Mouse (Mus musculus) limb, embryonic 12.5 days (tissue): ENCODE measurements around the gene Gm7271. TPM values are rescaled to one million over a fixed set of nuclear protein-coding genes. Genes with fewer than 3 reads are reported as not detected.

Experiments
- ATAC-seq: fragments of 200-750 bp; cut with Nextera tagmentation; 2 replicates; pipeline ENCODE4 v1.8.0; 2017; ENCODE audit warnings: low read depth, moderate TSS enrichment; ENCODE audit not compliant: insufficient number of reproducible peaks, insufficient read depth, low FRiP score, low TSS enrichment
- H3K27ac ChIP-seq: fragments of 300-500 bp; sonication (generic); 2 replicates; pipeline ENCODE4 v1.5.1; 2016; ENCODE audit warnings: mild to moderate bottlenecking, moderate library complexity
- H3K27me3 ChIP-seq: fragments of 300-500 bp; sonication (generic); 2 replicates; pipeline ENCODE4 v1.6.1; 2016; ENCODE audit warnings: mild to moderate bottlenecking, moderate library complexity
- H3K36me3 ChIP-seq: fragments of 300-500 bp; sonication (generic); 2 replicates; pipeline ENCODE4 v1.6.1; 2016; ENCODE audit warnings: mild to moderate bottlenecking, moderate library complexity
- H3K4me1 ChIP-seq: fragments of 300-500 bp; sonication (generic); replicated peaks from 2 replicates; pipeline ENCODE4 v1.6.1; 2016
- H3K4me2 ChIP-seq: fragments of 300-500 bp; sonication (generic); 2 replicates; pipeline ENCODE4 v1.6.1; 2016; ENCODE audit warnings: mild to moderate bottlenecking, moderate library complexity
- H3K4me3 ChIP-seq: fragments of 300-500 bp; sonication (generic); replicated peaks from 2 replicates; pipeline ENCODE4 v1.5.1; 2016; ENCODE audit warnings: mild to moderate bottlenecking
- H3K9ac ChIP-seq: fragments of 300-500 bp; sonication (generic); replicated peaks from 2 replicates; pipeline ENCODE4 v1.6.1; 2016; ENCODE audit warnings: mild to moderate bottlenecking, moderate library complexity
- H3K9me3 ChIP-seq: fragments of 300-500 bp; sonication (generic); 2 replicates; pipeline ENCODE4 v1.6.1; 2016; ENCODE audit warnings: mild to moderate bottlenecking, moderate library complexity
- WGBS: fragments of 180-500 bp; shearing (Covaris S2); methylation state at CpG from one replicate; pipeline ENCODE4 v1.1.7; 2016; 5-methylcytosine and 5-hydroxymethylcytosine counted together
- polyA plus RNA-seq: library from polyadenylated mRNA; unstranded; fragments of >200 nt; fragmentation: Nextera tagmentation; extraction: Ambion mirVana; gene quantifications from 2 replicates; pipeline ENCODE4 v1.2.1, GENCODE M21; 2016

Gene Gm7271
- not detected in 2 replicates for polyA plus RNA-seq

DNA sequence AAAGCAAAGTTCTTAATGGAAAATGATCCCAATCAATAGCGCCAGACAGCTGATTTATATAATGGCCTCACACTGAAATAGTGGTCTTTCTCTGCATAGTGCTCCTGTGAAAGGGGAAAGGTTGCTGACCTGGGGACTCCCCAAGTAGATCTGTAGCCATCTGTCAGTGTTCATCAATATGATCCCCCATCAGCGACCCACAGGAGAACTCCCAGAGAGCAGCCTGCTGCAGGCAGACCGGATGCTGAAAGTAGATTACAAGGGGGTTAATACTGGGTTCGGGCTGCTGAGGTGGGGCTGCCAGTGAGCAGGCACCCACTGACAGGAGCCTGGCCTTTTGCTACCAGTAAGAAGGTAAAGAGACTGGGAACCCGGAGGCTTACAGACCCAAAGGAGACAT is at the start of gene Gm7271:
Gm7271 (plus strand) TSS at position 230 of the 400 bp plus-strand sequence.
- no peak within 1 kb of the TSS for H3K4me2 ChIP-seq
- 54% methylated on average over 5 of the region's 5 CpGs for WGBS
- ATAC-seq = no peak

DNA sequence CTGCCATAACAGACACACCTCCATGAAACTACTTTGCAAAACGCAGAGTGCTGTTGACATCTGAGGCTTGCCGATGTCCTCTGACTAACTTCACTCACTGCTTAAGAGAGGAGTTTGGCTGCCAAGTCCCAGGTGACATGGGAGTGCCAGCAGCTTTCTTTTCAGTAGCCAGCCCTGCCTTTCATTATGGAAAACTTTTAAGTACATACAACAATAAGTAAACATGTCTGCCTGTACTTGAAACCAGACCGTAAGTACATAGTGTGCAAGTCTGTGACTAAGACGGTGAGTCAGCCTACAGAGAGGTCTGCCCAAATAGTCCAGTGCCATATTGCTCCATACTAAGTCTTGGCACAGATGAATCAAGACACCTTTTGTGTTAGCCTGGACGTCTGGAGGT is 46.7 kb upstream of the Gm7271 start:
- Histone ChIP-seq H3K27me3 (no peaks in the 10 kb centered on the region), H3K27ac (no peak overlapping the region), H3K4me3 (no peak overlapping the region), H3K9ac (no peak overlapping the region), H3K9me3 (0 out of 2 replicates have a peak, but pooled peaks cover 15% of the 10 kb centered on the region), H3K36me3 (no peaks in the 10 kb centered on the region), H3K4me1 (no peaks in the 10 kb centered on the region), H3K4me2 (no peak overlapping the region)
- ATAC-seq = no peak
- WGBS = 87% methylated on average over 5 of the region's 5 CpGs

More for the DNA sequence above, at the start of gene Gm7271:
- Histone ChIP-seq H3K27ac (no peak within 1 kb of the TSS), H3K27me3 (no peaks in the 10 kb centered on the region; the same call in 1 of the 2 replicates), H3K9ac (no peak within 1 kb of the TSS), H3K4me1 (no peaks in the 10 kb centered on the region), H3K4me3 (no peak within 1 kb of the TSS), H3K36me3 (no peaks in the 10 kb centered on the region), H3K9me3 (no peaks in the 10 kb centered on the region)

GRCm38 (mm10) chr5:76437696-76438095 is 46.1 kb upstream of the Gm7271 start:
- H3K9ac ChIP-seq = no peak overlapping the region
- no peak overlapping the region for H3K4me3 ChIP-seq
- 87% methylated on average over 8 of the region's 8 CpGs for WGBS
- ATAC-seq = no peak
- 0 out of 2 replicates have a peak, but pooled peaks cover 15% of the 10 kb centered on the region for H3K9me3 ChIP-seq
- H3K4me2 ChIP-seq = no peak overlapping the region
- no peaks in the 10 kb centered on the region for H3K27me3 ChIP-seq
- H3K27ac ChIP-seq = no peak overlapping the region
- H3K36me3 ChIP-seq = no peaks in the 10 kb centered on the region
- H3K4me1 ChIP-seq = no peaks in the 10 kb centered on the region

DNA sequence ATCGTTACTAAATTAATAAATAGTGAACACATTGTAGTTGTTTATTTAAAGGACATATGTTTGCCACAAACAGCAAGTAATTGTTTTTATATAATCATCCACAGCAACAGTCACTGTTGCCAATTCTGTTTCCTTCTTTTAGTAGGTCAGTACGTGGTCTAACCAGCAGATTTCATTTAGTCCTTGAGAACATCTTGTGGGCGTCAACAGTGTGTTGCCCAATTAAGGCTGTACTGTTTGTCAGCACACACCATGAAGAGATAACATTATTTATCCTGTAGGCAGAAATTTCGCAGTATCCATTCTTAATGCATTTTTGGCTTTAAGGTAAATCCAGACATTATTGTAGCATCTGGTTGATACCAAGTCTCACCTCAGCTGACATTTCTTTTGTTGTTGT is 42.4 kb upstream of the Gm7271 start:
- no peak overlapping the region for H3K9ac ChIP-seq
- H3K4me1 ChIP-seq = no peaks in the 10 kb centered on the region
- no peaks in the 10 kb centered on the region for H3K9me3 ChIP-seq
- no peak for ATAC-seq
- no peaks in the 10 kb centered on the region for H3K36me3 ChIP-seq
- H3K27ac ChIP-seq = no peak overlapping the region
- no peak overlapping the region for H3K4me2 ChIP-seq
- no peak overlapping the region for H3K4me3 ChIP-seq
- H3K27me3 ChIP-seq = no peaks in the 10 kb centered on the region
- 78% methylated on average over 4 of the region's 4 CpGs for WGBS

- H3K27me3 ChIP-seq = no peaks in the 10 kb centered on the region
- no peaks in the 10 kb centered on the region for H3K36me3 ChIP-seq
- no peak overlapping the region for H3K9ac ChIP-seq
- no peak overlapping the region for H3K4me2 ChIP-seq
- 83% methylated on average over 2 of the region's 2 CpGs for WGBS
- H3K4me3 ChIP-seq = no peak overlapping the region
- ATAC-seq = no peak
- no peak overlapping the region for H3K27ac ChIP-seq
- no peaks in the 10 kb centered on the region for H3K9me3 ChIP-seq
- H3K4me1 ChIP-seq = no peaks in the 10 kb centered on the region
Measured at GRCm38 (mm10) chr5:76474931-76475330, 8.9 kb upstream of the Gm7271 start.

- no peak for ATAC-seq
- Histone ChIP-seq H3K9me3 (no peaks in the 10 kb centered on the region), H3K9ac (no peak overlapping the region), H3K4me3 (no peak overlapping the region), H3K4me2 (no peak overlapping the region), H3K27ac (no peak overlapping the region), H3K36me3 (no peaks in the 10 kb centered on the region), H3K27me3 (no peaks in the 10 kb centered on the region; the same call in 1 of the 2 replicates), H3K4me1 (no peaks in the 10 kb centered on the region)
- 74% methylated on average over 4 of the region's 4 CpGs for WGBS
Measured at GRCm38 (mm10) chr5:76476873-76477272, 7.0 kb upstream of the Gm7271 start.

GRCm38 (mm10) chr5:76477764-76478163 is 6.1 kb upstream of the Gm7271 start:
- Histone ChIP-seq H3K4me2 (no peak overlapping the region), H3K27me3 (no peaks in the 10 kb centered on the region; the same call in 1 of the 2 replicates), H3K27ac (no peak overlapping the region), H3K4me1 (no peaks in the 10 kb centered on the region), H3K4me3 (no peak overlapping the region), H3K36me3 (no peaks in the 10 kb centered on the region), H3K9me3 (no peaks in the 10 kb centered on the region), H3K9ac (no peak overlapping the region)
- no peak for ATAC-seq
- 43% methylated on average over 9 of the region's 9 CpGs for WGBS

- Histone ChIP-seq H3K27ac (no peak overlapping the region), H3K36me3 (no peaks in the 10 kb centered on the region), H3K9ac (no peak overlapping the region), H3K4me3 (no peak overlapping the region), H3K9me3 (no peaks in the 10 kb centered on the region), H3K27me3 (no peaks in the 10 kb centered on the region), H3K4me1 (no peaks in the 10 kb centered on the region), H3K4me2 (no peak overlapping the region)
- WGBS = 80% methylated on average over 13 of the region's 13 CpGs
- ATAC-seq = no peak
Measured at GRCm38 (mm10) chr5:76495126-76495525, 11.3 kb downstream of the Gm7271 start.

DNA sequence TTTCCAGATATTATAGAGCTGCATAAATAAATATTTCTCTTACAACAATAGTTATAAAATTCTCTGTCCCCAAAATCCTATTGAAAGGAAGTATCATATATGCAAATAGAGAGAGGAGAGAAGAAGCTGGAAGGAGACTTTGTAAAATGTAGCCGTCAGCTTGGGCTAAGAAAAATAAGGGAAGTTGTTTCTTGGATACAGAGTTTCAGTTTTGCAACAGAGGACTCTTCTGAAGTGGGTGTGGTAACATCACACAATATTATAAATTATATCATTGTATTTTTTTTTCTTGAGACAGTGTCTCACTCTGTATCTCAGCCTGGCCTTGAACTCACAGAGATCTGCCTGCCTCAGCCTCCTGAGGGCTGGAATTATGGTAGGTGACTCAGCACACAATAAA is 38.6 kb downstream of the Gm7271 start:
- no peaks in the 10 kb centered on the region for H3K36me3 ChIP-seq
- H3K27ac ChIP-seq = no peak overlapping the region
- H3K4me2 ChIP-seq = no peak overlapping the region
- H3K9me3 ChIP-seq = no peaks in the 10 kb centered on the region
- no peak overlapping the region for H3K4me3 ChIP-seq
- no peaks in the 10 kb centered on the region for H3K4me1 ChIP-seq
- H3K9ac ChIP-seq = no peak overlapping the region
- no peak for ATAC-seq
- WGBS = 91% methylated on average over 1 of the region's 1 CpGs
- no peaks in the 10 kb centered on the region for H3K27me3 ChIP-seq

GRCm38 (mm10) chr5:76524623-76525022 is 40.8 kb downstream of the Gm7271 start:
- 78% methylated on average over 5 of the region's 5 CpGs for WGBS
- ATAC-seq = no peak
- H3K36me3 ChIP-seq = no peaks in the 10 kb centered on the region
- no peaks in the 10 kb centered on the region for H3K9me3 ChIP-seq
- H3K9ac ChIP-seq = no peak overlapping the region
- H3K4me1 ChIP-seq = peaks cover under 1% of the 10 kb centered on the region; the same call in 1 of the 2 replicates
- no peak overlapping the region for H3K27ac ChIP-seq
- H3K4me3 ChIP-seq = no peak overlapping the region
- H3K27me3 ChIP-seq = no peaks in the 10 kb centered on the region
- H3K4me2 ChIP-seq = no peak overlapping the region

GRCm38 (mm10) chr5:76525066-76525465 is 41.2 kb downstream of the Gm7271 start:
- no peaks in the 10 kb centered on the region for H3K9me3 ChIP-seq
- WGBS = 66% methylated on average over 4 of the region's 4 CpGs
- no peak overlapping the region for H3K9ac ChIP-seq
- H3K27ac ChIP-seq = no peak overlapping the region
- no peaks in the 10 kb centered on the region for H3K36me3 ChIP-seq
- no peak for ATAC-seq
- no peak overlapping the region for H3K4me3 ChIP-seq
- no peak overlapping the region for H3K4me2 ChIP-seq
- H3K27me3 ChIP-seq = no peaks in the 10 kb centered on the region
- peaks cover 5% of the 10 kb centered on the region; the same call in 1 of the 2 replicates for H3K4me1 ChIP-seq

GRCm38 (mm10) chr5:76525829-76526228 is 42.0 kb downstream of the Gm7271 start:
- Histone ChIP-seq H3K4me2 (no peak overlapping the region), H3K27ac (no peak overlapping the region), H3K4me3 (no peak overlapping the region), H3K27me3 (no peaks in the 10 kb centered on the region), H3K9ac (no peak overlapping the region), H3K36me3 (no peaks in the 10 kb centered on the region), H3K4me1 (peaks cover 10% of the 10 kb centered on the region; the same call in 1 of the 2 replicates), H3K9me3 (no peaks in the 10 kb centered on the region)
- no peak for ATAC-seq
- WGBS = 51% methylated on average over 2 of the region's 2 CpGs
